Mouse (Mus musculus): ENCODE measurements at regions not wholly inside any gene's neighbourhood (a gene's known extent, or its start where the extent isn't known, plus 50 kb on each side); places are given as distances from the start of the nearest gene placed in this dataset.

DNA sequence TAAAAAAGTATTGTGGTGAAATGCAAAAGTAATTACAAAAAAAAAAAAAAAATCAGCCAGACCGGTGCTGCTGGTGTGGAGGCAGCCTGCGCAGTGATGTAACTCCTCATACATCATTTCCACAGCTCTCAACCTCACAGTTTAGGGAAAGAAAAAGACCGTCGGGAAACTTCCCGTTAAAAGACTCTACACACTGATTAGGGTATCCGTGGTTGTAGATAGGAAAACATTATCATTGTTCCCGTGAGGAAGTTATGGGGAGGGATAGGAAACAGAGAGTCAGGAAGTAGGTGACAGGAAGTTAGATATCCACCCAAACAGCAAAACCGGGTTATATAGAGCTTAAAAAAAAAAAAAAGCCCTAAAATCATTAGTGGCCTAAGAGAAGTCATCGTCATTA is 52.9 kb upstream of the Zfp64 start:
- no peak for TF ChIP-seq CTCF (IDR thresholded peaks at IDR 0.05; ENCODE audit: low read depth)
- TF ChIP-seq EP300 (optimal IDR thresholded peaks at IDR 0.05): no peak

Data from stomach, postnatal 0 days (tissue).